Mouse (Mus musculus) embryonic fibroblast, embryonic 13.5 days (primary cell): ENCODE measurements at regions not wholly inside any gene's neighbourhood (a gene's known extent, or its start where the extent isn't known, plus 50 kb on each side); places are given as distances from the start of the nearest gene placed in this dataset.

Experiments
- CTCF ChIP-seq: IDR thresholded peaks from 2 replicates; pipeline ENCODE4 v1.5.1; 2011; ENCODE audit warnings: mild to moderate bottlenecking, control low read depth, low read length, moderate library complexity, borderline replicate concordance; ENCODE audit not compliant: insufficient read depth
- POLR2A ChIP-seq: IDR thresholded peaks from 2 replicates; pipeline ENCODE4 v1.6.1; 2011; ENCODE audit warnings: low read depth, mild to moderate bottlenecking, control low read depth, low read length, moderate library complexity

GRCm38 (mm10) chr14:108175275-108175860 lies 738.6 kb downstream of the Slitrk1 start:
- TF ChIP-seq POLR2A (no peak), CTCF (no peak)
